Mouse (Mus musculus) mouse trophoblast stem cell (cell line): Measurements from ENCODE around the gene Fes.

Experiments used
- in situ Hi-C, 2 experiments: fragments of 300-500 bp; cut with MseI, MboI; formaldehyde crosslinking; loops; 2 replicates in 1 of 2; 3 replicates in 1 of 2; pipeline ENCODE4 v1.15.1; 2025

Fes gene

DNA sequence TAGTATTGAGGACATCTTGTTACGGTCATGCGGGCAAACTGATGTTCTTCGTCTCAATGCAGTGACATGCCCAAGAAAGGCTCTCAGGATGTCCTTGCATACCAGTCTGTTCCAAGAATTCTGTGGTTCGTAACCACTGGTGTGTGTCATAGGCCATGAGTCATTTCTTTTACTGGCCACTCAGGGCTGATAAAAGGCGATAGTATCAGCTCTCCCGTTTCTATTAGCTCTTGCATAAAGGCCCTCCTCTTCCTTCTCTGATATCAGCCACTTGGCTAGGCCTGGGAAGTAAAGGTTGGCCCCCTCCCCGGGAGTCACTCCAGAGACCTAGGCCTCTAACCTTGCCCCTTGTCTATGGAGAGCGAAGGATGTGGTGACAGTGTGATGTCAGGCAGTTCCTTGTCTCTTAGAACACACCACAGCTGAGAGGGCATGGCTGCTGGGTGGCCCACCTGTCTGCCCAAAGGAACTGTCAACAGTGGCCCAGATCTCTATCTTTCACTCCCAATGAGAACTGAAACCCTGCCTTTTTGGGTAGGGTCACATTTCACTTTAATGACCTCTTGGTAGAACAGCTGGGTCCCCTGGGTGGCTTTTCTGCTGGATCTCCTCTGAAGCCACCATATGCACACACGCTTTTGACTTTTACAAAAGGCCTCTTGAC lies 12.2 kb downstream of the Fes start:
- in situ Hi-C loops: loop anchor here (5.0 kb wide), 1 partner anchor 33 kb away; the partner anchor contains the start of genes Hddc3 (in 2 of the 2) and Unc45a (in 2 of the 2)

DNA sequence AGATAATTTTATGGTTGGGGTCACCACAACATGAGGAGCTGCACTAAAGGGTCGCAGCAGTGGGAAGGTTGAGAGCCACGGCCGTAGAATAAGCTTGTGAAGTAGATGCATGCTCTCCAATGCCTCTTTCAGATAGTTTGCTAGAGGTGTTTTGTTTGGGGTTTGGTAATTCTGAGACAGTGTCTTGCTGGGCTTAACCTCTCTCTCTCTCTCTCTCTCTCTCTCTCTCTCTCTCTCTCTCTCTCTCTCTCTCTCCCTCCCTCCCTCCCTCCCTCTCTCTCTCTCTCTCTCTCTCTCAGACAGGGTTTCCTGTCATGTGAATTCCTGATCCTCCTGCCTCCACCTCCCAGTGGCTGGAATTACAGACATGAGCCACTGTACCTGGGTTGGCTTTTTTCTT lies 13.0 kb downstream of the Fes start:
- in situ Hi-C loops: loop anchor here (5.0 kb wide), 1 partner anchor 32 kb away; the partner anchor contains the start of genes Hddc3 (in 2 of the 2) and Unc45a (in 2 of the 2)

- in situ Hi-C loops: no loop called here
Observed at GRCm38 (mm10) chr7:80374280-80374679, 13.5 kb downstream of the Fes start.

- in situ Hi-C loops: no loop called here
Observed at GRCm38 (mm10) chr7:80373850-80374249, 13.9 kb downstream of the Fes start.

DNA sequence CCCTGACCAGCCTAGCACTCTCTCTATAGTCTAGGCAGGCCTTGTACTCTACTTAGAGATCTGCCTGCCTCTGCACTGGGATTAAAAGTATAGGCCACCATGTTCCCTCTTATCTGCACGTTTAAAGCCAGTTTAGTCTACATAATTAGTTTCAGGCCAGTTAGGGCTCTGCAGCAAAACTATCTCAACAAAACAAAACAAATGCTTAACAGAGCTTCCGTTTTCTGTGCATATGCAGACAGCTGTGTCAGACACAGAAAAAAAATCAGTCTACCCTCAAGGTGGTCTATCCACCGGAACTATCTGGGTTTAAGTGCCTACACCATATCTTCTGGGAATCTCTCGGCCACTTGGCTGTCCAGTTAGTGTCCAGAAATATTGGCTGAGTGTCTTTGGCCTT lies 14.4 kb downstream of the Fes start:
- in situ Hi-C loops: no loop called here

- in situ Hi-C loops: no loop called here
Observed at GRCm38 (mm10) chr7:80372667-80373066, 15.1 kb downstream of the Fes start.

- in situ Hi-C loops: no loop called here
Observed at GRCm38 (mm10) chr7:80372166-80372565, 15.6 kb downstream of the Fes start.

DNA sequence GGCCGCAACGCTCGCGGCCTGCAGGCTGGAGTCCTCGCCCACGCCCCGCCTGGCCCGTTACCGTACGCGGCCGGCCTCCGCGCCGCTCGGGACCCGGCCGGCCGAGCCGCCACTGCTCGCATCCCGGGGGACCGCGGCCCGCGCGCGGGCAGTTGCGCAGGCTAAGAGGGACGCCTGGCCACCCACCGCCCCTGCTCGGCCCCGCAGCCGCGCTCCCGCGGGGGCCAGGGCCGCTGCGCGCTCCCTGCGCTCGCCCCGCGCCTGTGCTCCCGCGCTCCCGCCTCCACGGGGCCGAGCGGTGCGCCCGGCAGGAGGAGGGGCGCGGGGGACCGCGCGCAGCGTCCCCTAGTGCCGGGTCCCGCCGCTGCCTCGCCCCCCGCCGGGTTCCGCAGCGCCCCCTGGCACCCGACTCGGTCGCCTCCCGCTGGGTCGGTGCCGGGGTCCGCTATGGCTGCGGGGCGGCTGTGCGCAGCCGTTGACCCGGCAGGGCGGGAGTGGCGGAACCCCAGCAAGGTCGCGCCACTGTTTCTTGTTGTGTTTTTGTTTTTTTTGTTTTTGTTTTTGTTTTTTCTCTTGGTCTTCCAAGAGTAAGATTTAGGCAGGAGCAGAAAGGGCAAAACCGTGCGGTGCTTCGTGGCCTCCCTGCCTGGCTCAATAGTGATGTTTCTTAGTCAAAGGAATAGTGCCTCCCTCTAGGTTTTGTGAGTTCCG lies 16.6 kb downstream of the Fes start, which contains the start of gene Man2a2:
Gene Man2a2 (minus strand): TSS at position 335 of the 711 bp plus-strand sequence.
- in situ Hi-C loops: no loop called here

DNA sequence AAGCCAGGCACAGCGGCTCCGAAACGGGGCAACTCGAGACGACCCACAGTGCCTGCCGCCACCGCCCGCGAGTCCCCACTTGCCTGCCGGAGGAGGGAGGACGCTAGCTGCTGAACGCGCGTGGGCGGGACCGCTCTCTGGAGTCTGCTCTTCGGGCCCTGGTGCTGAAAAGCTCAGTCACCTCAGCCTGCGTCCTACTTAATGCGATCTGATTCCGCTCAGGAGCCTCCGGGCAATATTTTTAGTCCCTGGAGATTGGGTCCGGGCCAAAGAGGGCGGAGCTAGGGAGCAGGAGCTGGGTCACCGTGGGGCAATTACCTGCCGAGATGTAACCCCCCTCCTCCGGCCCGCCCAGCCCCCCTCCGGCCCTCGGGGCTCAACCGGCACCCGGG lies 17.1 kb downstream of the Fes start:
- in situ Hi-C loops: no loop called here

- in situ Hi-C loops: no loop called here
Observed at GRCm38 (mm10) chr7:80369967-80370431, 17.7 kb downstream of the Fes start.

- in situ Hi-C loops: no loop called here
Observed at GRCm38 (mm10) chr7:80369461-80369860, 18.3 kb downstream of the Fes start.

DNA sequence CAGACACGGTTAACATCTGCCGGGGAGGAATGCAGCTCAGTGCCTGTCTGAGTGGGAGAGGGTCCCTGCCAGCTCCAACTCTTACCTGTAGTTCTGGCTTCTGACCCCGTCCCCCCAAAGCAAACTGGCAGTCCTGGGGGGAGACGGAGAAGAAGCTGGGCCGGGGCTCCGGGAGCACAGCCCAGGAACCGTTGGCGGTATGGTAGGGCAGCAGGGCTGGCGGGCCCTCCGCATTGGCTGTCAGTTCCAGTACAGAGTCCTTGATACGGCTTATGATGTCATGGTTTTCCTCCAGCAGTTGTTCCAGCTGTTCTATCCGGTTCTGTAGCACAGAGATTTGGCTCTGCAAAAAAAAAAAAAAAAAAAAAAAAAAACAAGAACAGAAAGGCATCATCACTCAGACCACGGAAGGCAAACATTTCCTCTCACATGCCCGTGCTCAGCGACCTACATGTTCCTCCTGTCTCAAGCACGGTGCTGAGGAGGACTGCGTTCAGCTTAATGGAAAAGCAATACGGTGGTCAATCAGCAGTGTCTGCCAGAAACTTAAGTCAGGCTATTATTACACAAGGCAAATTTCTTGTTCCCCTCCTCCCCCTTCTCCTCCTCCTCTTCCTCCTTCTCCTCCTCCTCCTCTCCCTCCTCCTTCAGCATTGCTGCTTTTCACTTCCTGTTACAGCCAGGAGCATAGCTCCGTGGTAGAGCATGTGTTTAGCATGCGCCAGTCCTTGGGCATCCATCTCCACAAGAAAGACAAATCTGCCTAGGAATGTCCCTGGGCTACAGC lies 18.9 kb downstream of the Fes start:
- in situ Hi-C loops: no loop called here

DNA sequence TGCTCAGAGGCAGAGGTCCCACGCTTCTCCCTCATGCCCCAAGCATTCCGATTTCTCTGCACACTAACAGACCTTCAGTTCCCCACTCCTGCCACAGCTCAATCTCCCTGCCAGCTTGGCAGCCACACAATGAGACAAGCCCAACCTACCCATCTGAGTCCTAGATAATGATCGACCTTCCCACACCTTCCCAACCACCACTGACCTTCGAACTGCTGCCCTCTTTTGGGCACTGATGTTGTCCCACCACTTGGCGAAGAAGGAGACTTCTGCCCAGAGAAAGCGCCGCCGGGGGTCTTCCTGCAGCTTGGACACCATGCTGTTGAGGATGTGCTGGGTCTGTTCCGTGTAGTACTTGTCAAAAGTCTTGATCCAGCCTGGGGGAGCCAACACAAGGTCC lies 19.7 kb downstream of the Fes start:
- in situ Hi-C loops: no loop called here

DNA sequence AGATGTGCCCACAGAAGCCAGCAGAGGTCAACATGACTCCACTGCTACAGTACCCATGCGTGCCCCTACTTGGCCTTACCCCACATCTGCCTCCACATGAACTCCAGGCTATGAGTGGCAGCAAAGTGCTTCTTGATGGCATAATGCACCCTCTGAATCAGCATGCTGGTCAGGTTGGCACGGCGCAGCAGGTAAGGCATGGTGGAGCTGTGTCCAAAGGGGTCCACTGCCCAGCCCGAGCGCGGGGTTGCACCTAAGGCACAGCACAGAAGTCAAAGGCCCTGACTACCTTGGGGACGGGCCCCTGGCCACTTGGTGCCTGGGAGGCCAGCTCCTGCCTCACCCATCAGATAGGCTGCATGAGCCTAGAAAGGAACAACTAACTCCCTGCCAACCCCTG lies 20.5 kb downstream of the Fes start:
- in situ Hi-C loops: no loop called here

- in situ Hi-C loops: no loop called here
Observed at GRCm38 (mm10) chr7:80365759-80366158, 22.0 kb downstream of the Fes start.

GRCm38 (mm10) chr7:80360435-80360834 lies 27.3 kb downstream of the Fes start:
- in situ Hi-C loops: no loop called here

- in situ Hi-C loops: no loop called here
Observed at GRCm38 (mm10) chr7:80358039-80358438, 29.7 kb downstream of the Fes start.

DNA sequence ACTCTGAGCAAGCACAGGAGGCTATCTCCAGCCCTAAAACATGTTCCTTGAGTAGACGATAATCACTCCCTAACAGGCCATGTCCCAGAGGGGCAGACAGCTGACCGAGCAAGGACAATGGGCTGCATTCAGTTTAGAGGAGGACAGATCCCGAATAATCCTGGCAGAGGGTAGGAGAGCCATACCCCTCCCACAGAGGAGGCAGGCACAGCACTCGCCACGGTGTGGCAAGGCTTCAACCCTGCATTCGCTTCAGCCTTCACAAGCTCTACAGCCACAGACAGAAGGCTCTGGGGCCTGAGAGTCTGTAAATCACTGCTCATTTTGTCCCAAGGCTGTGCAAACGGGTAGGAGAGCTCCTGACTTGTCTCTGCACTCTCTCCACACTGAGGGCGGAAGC lies 30.6 kb downstream of the Fes start:
- in situ Hi-C loops: no loop called here

DNA sequence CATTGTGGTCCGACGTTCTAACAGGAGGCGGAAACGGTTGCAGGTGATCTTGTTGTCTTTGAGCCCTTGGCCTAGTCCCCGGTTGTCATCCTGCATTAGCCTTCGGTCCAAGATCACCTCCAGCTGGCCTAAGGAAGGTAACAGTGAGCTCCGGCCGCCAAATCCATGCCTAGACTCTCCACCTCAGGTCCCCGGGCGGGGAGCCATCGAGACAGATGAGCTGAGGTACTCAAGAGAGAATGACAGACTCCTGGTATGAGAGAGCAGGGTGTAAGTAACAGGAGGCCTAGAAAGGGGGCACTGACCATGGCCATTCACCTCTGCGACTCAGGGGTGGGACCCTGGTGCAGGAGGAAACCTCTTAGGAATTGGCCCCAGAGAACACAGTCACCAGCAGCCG lies 31.4 kb downstream of the Fes start:
- in situ Hi-C loops: no loop called here

GRCm38 (mm10) chr7:80352920-80353319 lies 34.8 kb downstream of the Fes start:
- in situ Hi-C loops: no loop called here

DNA sequence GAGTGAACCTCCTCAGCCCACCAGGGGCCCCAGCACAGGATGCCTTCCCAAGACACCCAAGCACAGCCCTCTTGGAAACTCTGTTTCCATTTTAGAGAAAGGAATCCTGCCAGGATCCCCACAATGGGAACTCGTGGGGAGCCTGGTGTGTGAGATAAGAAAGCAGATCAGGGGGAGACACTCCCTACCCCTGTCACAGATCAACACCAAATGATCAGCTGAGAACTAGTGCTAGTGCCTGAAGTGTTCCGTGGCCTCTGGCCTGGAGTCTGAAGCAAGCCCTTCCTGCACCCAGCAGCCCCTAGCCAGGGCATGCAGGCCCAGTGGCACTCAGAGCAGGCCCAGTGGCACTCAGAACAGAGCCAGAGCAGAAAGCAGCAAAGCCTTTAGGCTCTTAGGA lies 36.9 kb downstream of the Fes start:
- in situ Hi-C loops: no loop called here
